Mouse (Mus musculus): ENCODE measurements around the gene Cyp2j9. TPM values are rescaled to one million over a fixed set of nuclear protein-coding genes. Genes with fewer than 3 reads are reported as not detected.
"Not testable (repeated sequence)": the region's sequence is repeated elsewhere in the genome, so short reads cannot be mapped to it uniquely, and the experiment has no call there.

The Cyp2j9 gene
- 0.18 and 0.33 TPM in 2 replicates for polyA plus RNA-seq (2012; rRNA removed)

- no peak for TF ChIP-seq CTCF (IDR thresholded peaks at IDR 0.05; ENCODE audit: control insufficient read depth, insufficient read depth, insufficient replicate concordance, low read depth, low read length)
- no peak for TF ChIP-seq POLR2A (IDR thresholded peaks at IDR 0.05; ENCODE audit: control insufficient read depth, low read depth, low read length)
- H3K36me3 ChIP-seq (ENCODE audit: control insufficient read depth, insufficient read depth, low read length), result no peaks in the 10 kb centered on the region
- H3K4me1 ChIP-seq (ENCODE audit: control insufficient read depth, insufficient read depth, low read length), result no peaks in the 10 kb centered on the region; the same call in 1 of the 2 replicates
- no peaks in the 10 kb centered on the region for H3K27me3 ChIP-seq (ENCODE audit: control insufficient read depth, insufficient read depth, low read length)
- H3K4me3 ChIP-seq (ENCODE audit: control insufficient read depth, low read depth, low read length), result peak within 1 kb of the TSS; percentile 10
- peak within 1 kb of the TSS; percentile 63 for H3K27ac ChIP-seq (ENCODE audit: control insufficient read depth, insufficient read depth, low read depth, low read length)
These were observed at the start of gene Cyp2j9 for GRCm38 (mm10) chr4:96590911-96591790. TSS of gene Cyp2j9 (minus strand) at chr4:96591578.

GRCm38 (mm10) chr4:96635455-96635854 is 44.1 kb upstream of the Cyp2j9 start:
- no peak overlapping the region for H3K27ac ChIP-seq (ENCODE audit: control insufficient read depth, insufficient read depth, low read depth, low read length)
- TF ChIP-seq CTCF (IDR thresholded peaks at IDR 0.05; ENCODE audit: control insufficient read depth, insufficient read depth, insufficient replicate concordance, low read depth, low read length) (no peak), POLR2A (IDR thresholded peaks at IDR 0.05; ENCODE audit: control insufficient read depth, low read depth, low read length) (no peak)
- no peaks in the 10 kb centered on the region for H3K4me1 ChIP-seq (ENCODE audit: control insufficient read depth, insufficient read depth, low read length)
- H3K36me3 ChIP-seq (ENCODE audit: control insufficient read depth, insufficient read depth, low read length), result no peaks in the 10 kb centered on the region
- no peaks in the 10 kb centered on the region for H3K27me3 ChIP-seq (ENCODE audit: control insufficient read depth, insufficient read depth, low read length)
- no peak overlapping the region for H3K4me3 ChIP-seq (ENCODE audit: control insufficient read depth, low read depth, low read length)

GRCm38 (mm10) chr4:96622474-96622873 is 31.1 kb upstream of the Cyp2j9 start:
- Histone ChIP-seq H3K27me3 (ENCODE audit: control insufficient read depth, insufficient read depth, low read length) (no peaks in the 10 kb centered on the region), H3K27ac (ENCODE audit: control insufficient read depth, insufficient read depth, low read depth, low read length) (no peak overlapping the region), H3K4me3 (ENCODE audit: control insufficient read depth, low read depth, low read length) (no peak overlapping the region), H3K4me1 (ENCODE audit: control insufficient read depth, insufficient read depth, low read length) (no peaks in the 10 kb centered on the region), H3K36me3 (ENCODE audit: control insufficient read depth, insufficient read depth, low read length) (no peaks in the 10 kb centered on the region)
- TF ChIP-seq POLR2A (IDR thresholded peaks at IDR 0.05; ENCODE audit: control insufficient read depth, low read depth, low read length) (no peak), CTCF (IDR thresholded peaks at IDR 0.05; ENCODE audit: control insufficient read depth, insufficient read depth, insufficient replicate concordance, low read depth, low read length) (no peak)

GRCm38 (mm10) chr4:96591791-96592150 is 393 bp upstream of the Cyp2j9 start:
- H3K4me1 ChIP-seq (ENCODE audit: control insufficient read depth, insufficient read depth, low read length), result no peaks in the 10 kb centered on the region; the same call in 1 of the 2 replicates
- TF ChIP-seq CTCF (IDR thresholded peaks at IDR 0.05; ENCODE audit: control insufficient read depth, insufficient read depth, insufficient replicate concordance, low read depth, low read length) (no peak), POLR2A (IDR thresholded peaks at IDR 0.05; ENCODE audit: control insufficient read depth, low read depth, low read length) (no peak)
- peak overlapping the region; percentile 6; the same call in 1 of the 2 replicates for H3K27ac ChIP-seq (ENCODE audit: control insufficient read depth, insufficient read depth, low read depth, low read length)
- no peak overlapping the region for H3K4me3 ChIP-seq (ENCODE audit: control insufficient read depth, low read depth, low read length)
- H3K36me3 ChIP-seq (ENCODE audit: control insufficient read depth, insufficient read depth, low read length), result no peaks in the 10 kb centered on the region
- H3K27me3 ChIP-seq (ENCODE audit: control insufficient read depth, insufficient read depth, low read length), result no peaks in the 10 kb centered on the region

- no peak overlapping the region for H3K4me3 ChIP-seq (ENCODE audit: control insufficient read depth, low read depth, low read length)
- H3K27me3 ChIP-seq (ENCODE audit: control insufficient read depth, insufficient read depth, low read length), result no peaks in the 10 kb centered on the region
- H3K27ac ChIP-seq (ENCODE audit: control insufficient read depth, insufficient read depth, low read depth, low read length), result no peak overlapping the region
- H3K36me3 ChIP-seq (ENCODE audit: control insufficient read depth, insufficient read depth, low read length), result no peaks in the 10 kb centered on the region
- TF ChIP-seq CTCF (IDR thresholded peaks at IDR 0.05; ENCODE audit: control insufficient read depth, insufficient read depth, insufficient replicate concordance, low read depth, low read length) (no peak), POLR2A (IDR thresholded peaks at IDR 0.05; ENCODE audit: control insufficient read depth, low read depth, low read length) (no peak)
- no peaks in the 10 kb centered on the region for H3K4me1 ChIP-seq (ENCODE audit: control insufficient read depth, insufficient read depth, low read length)
These were observed 9.8 kb downstream of the Cyp2j9 start for GRCm38 (mm10) chr4:96581425-96582088.

GRCm38 (mm10) chr4:96580351-96580750 is 11.0 kb downstream of the Cyp2j9 start:
- H3K36me3 ChIP-seq (ENCODE audit: control insufficient read depth, insufficient read depth, low read length); H3K27ac ChIP-seq (ENCODE audit: control insufficient read depth, insufficient read depth, low read depth, low read length); H3K4me1 ChIP-seq (ENCODE audit: control insufficient read depth, insufficient read depth, low read length); H3K27me3 ChIP-seq (ENCODE audit: control insufficient read depth, insufficient read depth, low read length); H3K4me3 ChIP-seq (ENCODE audit: control insufficient read depth, low read depth, low read length): not testable (repeated sequence)

- H3K27ac ChIP-seq (ENCODE audit: control insufficient read depth, insufficient read depth, low read depth, low read length), result no peak overlapping the region
- no peak overlapping the region for H3K4me3 ChIP-seq (ENCODE audit: control insufficient read depth, low read depth, low read length)
- H3K27me3 ChIP-seq (ENCODE audit: control insufficient read depth, insufficient read depth, low read length), result no peaks in the 10 kb centered on the region
- no peak for TF ChIP-seq CTCF (IDR thresholded peaks at IDR 0.05; ENCODE audit: control insufficient read depth, insufficient read depth, insufficient replicate concordance, low read depth, low read length)
- no peak for TF ChIP-seq POLR2A (IDR thresholded peaks at IDR 0.05; ENCODE audit: control insufficient read depth, low read depth, low read length)
- H3K4me1 ChIP-seq (ENCODE audit: control insufficient read depth, insufficient read depth, low read length), result no peaks in the 10 kb centered on the region
- H3K36me3 ChIP-seq (ENCODE audit: control insufficient read depth, insufficient read depth, low read length), result no peaks in the 10 kb centered on the region
These were observed 21.9 kb downstream of the Cyp2j9 start for GRCm38 (mm10) chr4:96569442-96569841.
